Mouse (Mus musculus): ENCODE measurements around the gene Hbb-bs.

DNA sequence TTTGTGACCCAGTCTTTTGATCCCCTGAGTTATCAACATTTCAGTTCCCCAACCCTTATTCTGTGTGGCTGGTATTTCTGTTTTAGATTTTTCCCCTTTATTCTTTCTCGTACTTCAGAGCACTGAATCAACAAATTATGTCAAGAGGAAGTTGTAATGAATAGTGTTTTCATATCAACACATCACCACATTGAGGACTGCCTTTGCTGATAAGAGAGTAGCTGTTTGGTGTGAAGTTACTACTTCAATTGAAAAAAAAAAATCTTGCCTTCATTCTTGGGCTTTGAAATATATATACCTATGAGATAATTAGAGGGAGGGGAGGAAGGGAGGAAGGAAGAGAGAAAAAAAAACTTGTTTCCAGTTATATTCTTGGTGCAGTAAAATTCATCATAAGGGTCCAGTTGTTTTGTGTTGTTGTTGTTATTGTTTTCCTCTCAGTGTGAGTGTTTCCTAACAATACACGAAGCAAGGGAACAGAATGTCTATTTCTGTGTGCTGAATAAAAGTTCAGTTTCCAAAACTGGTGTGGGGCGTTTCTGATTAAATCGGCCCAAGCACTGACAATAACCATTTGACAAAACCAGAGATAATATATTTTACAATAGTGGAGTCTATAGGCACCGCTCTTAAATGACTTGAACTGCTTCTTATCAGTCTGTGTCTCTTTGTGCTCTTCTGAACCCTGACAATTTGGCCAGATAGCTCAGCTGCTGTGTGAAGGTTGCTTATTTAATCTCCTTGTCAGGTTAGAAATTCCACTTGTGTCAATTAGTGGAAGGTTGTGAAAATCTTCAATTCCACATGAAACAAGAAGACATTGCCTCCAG, 18.7 kb downstream of the Hbb-bs start:
- TF ChIP-seq POLR2A (IDR thresholded peaks at IDR 0.05; ENCODE audit: borderline replicate concordance, extremely low read depth, insufficient read depth, insufficient read length, poor library complexity, severe bottlenecking) (no peak), CTCF (IDR thresholded peaks at IDR 0.05; ENCODE audit: borderline replicate concordance, extremely low read depth, insufficient read depth, insufficient read length) (no peak)
